Mouse (Mus musculus) frontal cortex, postnatal 14 days (tissue): ENCODE results near the gene Tenm1.

Experiments used
- DNase-seq, 2 experiments: peaks; one replicate each; pipeline ENCODE4 v3.0.0; 2022; ENCODE audit warnings: low spot score in 2 of 2

Tenm1 gene

DNA sequence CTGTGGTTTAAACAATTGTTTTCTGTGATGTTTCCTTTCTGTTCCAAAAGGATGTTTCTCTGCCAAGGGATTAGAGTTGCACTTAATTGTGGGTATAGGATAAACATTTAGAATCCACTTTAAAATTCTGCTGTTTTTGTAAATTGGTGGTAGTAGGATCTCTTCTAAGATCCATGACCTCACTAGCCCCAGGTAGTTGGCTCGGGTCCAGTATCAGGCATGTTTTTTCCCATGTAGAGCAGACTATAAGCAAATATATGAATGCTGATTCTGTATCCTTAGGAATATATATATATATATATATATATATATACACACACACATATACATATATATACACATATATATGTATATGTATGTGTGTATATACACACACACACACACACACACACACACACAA is 567.2 kb downstream of the Tenm1 start:
- no peak for DNase-seq

DNA sequence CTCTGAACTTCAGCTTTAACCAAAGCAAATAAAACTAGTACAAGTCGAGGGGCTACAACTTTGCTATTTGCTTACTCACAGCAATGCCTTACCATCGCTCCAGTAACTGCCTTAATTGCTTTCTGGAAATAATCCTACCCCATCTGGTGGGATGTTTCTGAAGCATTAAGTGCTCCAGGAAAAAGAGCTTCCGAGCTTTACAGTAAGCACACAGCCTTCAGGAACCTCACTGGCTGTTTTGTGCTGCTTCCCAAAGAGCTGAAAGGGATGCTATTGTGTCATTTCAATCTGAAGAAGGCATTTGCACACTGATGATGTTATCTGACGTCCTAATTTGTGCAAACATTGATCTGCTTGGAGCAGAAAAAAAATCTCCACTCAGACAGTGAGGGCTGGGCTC is 647.4 kb downstream of the Tenm1 start:
- DNase-seq = no peak

DNA sequence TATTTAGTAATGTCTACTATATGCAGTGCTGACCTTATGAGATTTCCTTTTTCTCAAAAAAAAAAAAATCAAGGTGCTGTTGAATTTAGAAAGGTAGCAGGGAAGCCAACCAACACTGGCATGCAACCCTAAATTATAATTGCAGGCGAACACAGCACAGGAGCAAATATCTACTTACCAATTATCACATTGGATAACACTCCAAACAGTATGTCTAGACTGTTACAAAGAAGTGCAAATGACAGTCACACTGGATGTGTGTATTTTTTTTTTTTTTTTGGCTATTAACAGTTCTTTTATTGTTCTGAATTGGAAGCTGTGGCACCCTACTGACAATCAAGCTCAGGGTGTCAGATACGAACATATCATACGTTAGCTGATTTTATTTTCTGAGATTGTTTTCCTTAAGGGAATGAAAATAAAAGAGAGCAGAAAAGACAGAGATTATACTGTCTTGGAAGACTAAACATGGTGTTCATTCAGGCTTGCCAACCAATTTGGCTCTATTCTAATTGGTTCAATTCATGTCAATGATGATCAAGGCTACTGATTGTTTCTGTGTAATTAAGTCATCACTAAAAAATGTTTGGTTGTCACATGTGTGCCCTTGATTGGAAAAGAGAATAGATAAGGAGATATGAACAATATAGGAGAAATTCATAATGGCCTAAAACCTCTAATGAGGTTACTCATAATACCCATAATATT is 710.7 kb downstream of the Tenm1 start:
- DNase-seq = no peak

GRCm38 (mm10) chrX:42700291-42700690 is 728.6 kb downstream of the Tenm1 start:
- DNase-seq = no peak

GRCm38 (mm10) chrX:42647131-42647530 is 781.8 kb downstream of the Tenm1 start:
- no peak for DNase-seq

DNA sequence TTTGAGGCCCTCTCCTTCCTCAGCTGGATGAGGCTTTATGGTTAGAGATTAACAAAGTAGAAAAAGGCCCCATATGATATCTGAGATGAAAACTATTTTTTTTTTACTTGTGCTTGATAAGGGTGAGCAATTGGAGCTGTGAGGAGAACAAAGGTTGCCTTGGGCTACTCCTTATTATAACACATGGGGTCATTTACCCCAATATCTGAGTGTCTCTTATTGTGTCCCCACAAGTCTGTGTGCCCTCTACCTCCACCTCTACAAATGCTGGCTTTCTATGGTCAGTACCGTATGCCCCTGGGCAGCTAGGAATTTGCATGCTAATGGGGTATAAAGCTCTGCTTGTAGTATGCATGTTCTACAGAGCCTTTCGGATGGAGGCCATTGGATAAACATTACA is 848.4 kb downstream of the Tenm1 start:
- DNase-seq = no peak

GRCm38 (mm10) chrX:42558683-42559082 is 870.2 kb downstream of the Tenm1 start:
- no peak for DNase-seq

DNA sequence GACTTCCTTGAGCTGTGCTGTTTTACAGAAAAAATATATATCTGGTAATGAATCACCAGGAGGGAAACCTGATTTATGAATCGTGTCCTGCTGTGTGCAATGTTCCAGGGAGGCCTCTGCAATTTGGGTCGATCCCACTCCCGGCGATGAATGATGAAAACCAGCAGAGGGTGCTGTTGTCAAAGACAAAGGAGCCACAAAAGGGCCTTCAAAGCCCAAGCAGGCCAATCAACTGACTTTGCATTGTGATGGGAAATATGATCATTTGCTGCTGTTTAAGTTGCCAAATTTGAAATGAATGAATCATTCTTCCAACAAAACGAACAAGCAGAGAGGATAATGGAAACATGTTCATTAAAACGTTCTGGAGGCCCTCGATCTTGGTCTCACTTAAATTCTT is 871.6 kb downstream of the Tenm1 start:
- peak in 1 of 2 experiments; percentile 30 for DNase-seq

- no peak for DNase-seq
These were observed 880.4 kb downstream of the Tenm1 start for GRCm38 (mm10) chrX:42548513-42548912.

- no peak for DNase-seq
These were observed 883.9 kb downstream of the Tenm1 start for GRCm38 (mm10) chrX:42545076-42545475.

DNA sequence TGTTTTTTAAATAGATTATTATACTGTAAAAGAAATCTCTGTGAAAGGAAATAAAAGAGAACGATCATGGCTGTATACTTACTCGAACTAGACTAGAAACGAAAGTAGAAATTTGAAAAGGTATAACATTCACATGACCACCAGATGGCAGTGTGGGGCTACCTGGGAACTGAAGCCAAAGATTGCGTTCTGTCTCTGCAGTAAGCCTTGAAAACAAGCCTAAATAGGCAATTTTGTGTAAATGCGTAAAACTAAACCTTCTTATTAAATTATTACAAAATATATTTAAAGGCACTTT is 888.2 kb downstream of the Tenm1 start:
- DNase-seq = peak in 1 of 2 experiments; percentile 46

DNA sequence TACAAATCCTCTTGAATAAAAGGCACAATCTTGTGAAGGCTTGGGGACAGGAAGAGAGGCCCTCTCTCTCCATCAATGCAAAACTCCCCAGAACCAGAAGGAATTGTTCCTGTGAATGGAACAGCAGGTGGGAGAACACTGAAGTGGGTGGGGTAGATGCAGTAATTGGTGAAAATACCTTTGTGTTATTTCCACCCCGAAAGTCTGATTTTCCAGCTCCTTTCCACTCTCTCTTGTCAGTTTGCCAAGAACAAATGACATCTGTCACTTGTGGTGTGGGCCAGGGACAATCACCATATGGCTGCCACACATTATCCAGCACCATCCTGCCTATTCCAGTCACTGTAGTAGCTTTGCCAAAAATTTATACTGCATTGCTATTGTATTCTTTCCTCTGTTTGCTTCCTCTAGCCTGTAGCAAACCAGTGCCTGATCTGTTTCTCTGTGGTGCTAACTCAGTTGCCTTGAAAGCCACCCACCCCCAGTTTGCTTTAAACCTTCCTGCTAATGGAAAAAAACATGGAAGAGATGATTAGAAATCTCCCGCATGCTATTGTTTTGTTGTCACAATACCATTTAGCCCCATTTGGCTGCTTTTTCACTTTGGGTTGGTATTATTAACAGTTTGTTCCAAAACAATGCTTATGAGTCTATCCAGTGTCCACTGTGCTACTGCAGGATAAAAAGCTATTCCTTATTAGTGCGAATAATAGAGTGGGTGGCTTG is 888.7 kb downstream of the Tenm1 start:
- no peak for DNase-seq

DNA sequence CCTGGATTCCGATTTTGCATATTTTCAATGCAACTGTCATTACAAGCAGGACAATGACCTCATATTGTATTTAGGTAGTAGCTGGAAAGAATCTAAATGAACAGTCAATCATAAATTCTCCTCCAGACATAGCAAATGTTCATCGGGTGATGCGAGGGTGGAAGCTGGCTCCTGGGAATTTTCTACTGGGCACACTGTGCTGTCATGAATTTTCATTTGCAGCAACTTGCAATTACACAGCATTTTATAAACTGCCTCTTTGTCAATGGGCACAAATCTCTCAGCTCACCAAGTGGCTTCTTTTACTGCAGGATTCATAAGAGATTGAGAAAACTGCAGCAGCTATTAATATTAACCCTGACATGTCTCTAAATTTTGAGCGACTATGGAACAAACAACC is 898.2 kb downstream of the Tenm1 start:
- no peak for DNase-seq

- DNase-seq = no peak
These were observed 906.1 kb downstream of the Tenm1 start for GRCm38 (mm10) chrX:42522868-42523267.

DNA sequence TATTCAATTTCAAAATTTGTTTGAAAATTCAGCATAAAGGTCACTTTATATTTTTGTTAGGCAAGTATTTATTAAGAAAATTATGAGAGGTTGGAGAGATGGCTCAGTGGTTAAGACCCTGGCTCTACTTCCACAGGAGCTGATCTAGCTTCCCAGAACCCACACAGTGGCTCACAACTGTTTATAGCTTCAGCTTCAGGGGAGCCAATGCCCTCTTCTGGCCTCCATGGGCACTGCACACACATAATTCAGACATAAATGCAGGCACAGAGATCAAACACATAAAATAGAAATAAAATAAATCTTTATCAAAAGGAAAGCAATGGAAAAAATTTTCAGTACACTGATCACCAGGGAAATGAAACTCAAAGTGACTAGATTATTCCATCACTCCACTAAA is 916.4 kb downstream of the Tenm1 start:
- no peak for DNase-seq

DNA sequence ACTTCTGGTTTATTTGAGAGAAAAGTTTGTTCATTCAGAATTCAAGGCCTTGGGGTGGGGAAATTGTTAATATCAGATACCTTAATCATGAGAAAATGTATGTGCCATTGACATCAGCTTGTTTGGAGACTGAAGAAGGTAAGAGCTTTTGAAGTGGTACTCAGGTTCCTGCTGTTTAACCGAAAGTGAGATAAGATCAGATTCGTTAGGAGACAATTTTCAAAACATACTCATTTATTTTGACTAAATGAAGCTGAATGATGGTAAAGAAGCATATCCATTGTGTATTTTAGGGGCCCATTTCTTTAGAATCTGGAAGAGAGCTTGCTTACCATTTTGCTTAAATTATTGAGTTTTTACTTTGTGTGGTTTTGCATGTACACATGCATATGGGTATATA is 917.8 kb downstream of the Tenm1 start:
- DNase-seq = no peak

DNA sequence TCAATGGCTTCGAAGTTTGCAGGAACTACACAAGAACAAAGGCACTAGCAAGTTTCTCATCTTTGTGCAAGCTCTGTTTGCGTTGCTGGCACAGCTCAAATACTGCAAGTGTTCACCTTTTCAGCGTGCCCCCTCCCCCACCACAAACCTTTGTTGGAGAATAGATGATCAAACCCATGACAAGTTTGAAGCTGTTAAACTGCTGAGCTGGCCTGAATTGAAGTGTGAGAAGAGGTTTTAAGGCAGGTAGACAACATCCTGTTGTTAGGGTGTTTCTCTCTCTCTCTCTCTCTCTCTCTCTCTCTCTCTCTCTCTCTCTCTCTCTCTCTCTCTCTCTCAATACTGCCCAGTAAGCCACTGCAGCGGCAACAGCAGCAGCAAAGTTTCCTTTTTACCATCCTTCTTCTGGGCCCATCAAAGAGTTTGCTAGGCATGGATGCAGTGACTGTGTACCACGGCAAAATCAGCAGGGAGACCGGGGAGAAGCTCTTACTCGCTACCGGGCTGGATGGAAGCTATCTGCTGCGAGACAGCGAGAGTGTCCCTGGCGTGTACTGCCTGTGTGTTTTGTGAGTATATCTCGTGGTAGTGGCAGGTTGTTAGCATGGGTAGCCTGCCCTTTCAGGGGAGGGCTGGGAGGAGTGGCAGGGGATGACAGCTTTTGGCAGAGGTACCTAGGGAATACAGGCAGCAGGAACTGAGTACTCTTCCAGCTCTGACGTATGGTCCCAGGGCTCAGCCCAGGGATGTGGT is 926.5 kb downstream of the Tenm1 start, which contains the start of gene Sh2d1a:
TSS of gene Sh2d1a (plus strand) at position 163 of the 753 bp plus-strand sequence.
- DNase-seq = no peak

- no peak for DNase-seq
These were observed 928.4 kb downstream of the Tenm1 start for GRCm38 (mm10) chrX:42500538-42500937.

DNA sequence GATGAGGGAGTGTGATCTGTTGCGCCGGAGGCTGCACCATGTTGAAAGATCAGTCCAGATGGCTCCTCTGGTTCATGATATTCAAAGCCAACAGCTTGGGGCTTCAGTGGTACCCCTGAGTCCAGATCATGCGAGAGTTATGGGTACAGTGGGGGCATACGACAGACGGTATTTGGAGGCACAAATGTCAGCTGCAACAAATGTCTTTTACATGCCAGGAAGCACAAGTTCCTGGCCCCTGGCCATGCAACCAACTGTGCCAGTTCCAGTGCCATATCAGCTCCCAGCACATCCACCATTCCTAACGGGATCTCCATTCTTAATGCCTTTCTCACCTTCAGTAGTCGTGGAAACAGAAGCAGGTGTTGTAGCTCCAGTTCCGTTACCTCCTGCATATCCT is 938.6 kb downstream of the Tenm1 start:
- DNase-seq = no peak

DNA sequence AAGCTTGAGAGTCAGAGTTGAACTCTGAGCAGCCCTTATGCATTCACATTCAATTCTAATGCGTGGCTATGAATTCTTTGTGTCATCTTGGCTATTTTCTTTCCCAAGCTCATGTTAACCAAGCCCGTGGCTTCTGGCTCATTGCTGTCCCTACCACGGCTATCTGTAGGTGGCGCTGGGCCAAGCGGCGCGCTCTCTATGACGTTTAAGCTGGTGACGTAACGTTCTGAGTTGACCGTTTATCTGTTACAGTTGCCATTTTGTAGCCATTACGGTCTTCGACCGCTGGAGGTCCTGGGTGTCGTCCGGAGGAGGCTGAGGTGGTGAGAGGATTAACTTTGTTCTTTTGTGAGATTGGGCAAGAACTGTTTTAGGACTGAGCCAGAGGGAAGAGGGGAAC is 939.5 kb downstream of the Tenm1 start, which contains the start of gene Tex13c2:
TSS of gene Tex13c2 (plus strand) at position 246 of the 400 bp plus-strand sequence.
- DNase-seq = no peak
